Mouse (Mus musculus) CH12F3 (cell line): ENCODE results near the gene Macrod2.

Experiments
- in situ Hi-C: fragments of 300-500 bp; cut with MboI; formaldehyde crosslinking; loops from 2 replicates; pipeline ENCODE4 v1.14.3; 2020; ENCODE audit warnings: low sequenced_read_pairs

The Macrod2 gene

DNA sequence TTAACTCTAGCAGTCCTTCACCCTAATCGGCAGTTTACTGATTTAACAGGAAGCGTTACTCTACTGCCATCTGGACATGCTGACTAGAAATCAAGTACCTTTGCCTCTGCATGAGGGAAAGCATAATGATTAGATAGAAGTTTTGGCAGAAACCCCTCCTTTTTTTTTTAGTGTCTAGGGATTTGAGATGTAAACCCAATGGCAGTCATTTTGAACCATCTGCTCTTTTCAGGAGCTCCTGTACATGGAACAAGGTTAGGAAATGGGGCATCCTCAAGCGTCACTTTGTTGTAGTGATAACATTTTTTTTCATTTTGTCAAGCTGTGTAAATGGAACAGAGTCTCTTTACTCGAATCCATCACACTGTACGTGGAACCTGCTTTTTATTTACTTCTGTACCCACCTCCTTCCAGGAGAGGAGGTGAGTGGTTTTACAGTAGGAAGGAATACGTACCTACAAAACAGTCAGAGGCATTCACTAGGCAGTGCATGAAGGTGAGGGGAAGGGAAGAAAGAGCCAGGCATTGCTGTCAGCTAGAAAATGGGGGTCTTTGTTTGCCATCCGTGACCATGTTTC lies 503.4 kb downstream of the Macrod2 start:
- in situ Hi-C loops, result no loop called here

DNA sequence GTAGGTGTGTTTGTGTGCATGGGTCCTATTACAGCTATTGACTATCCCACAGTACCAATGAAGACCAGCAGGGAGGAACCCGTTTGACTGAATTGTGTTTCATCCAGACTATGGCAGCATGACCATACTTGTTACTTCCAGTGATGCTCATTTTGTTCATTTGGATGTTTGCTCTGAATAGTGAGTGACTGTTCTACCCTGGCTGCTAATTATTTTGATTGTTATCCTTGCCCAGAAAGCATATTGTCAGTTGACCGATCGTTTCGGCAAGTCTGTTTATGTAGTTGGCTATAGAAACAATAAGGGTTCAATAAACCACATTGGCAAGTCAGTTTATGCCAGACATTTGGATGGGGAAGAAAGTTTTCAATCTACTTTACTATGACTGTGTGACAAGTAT lies 510.2 kb downstream of the Macrod2 start:
- in situ Hi-C loops, result no loop called here

DNA sequence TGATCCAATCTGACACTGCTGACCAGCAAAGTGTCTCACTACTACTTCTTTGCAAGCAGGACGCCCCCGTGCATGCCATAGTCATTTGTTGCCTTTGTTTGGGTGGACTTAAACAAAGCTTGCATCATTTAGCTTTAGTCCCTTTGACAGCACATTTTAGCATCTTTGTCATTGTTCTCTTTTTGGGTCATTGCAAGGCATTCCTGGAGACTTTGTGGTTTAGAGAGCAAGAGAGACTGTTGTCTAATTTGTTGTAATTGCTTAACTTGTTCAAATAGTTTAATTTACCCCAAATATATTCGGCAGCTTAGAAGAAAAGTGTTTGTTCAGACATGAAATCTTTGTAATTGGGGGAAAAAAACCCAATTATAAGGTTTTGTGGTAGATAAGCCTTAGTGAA lies 511.0 kb downstream of the Macrod2 start:
- in situ Hi-C loops, result no loop called here

DNA sequence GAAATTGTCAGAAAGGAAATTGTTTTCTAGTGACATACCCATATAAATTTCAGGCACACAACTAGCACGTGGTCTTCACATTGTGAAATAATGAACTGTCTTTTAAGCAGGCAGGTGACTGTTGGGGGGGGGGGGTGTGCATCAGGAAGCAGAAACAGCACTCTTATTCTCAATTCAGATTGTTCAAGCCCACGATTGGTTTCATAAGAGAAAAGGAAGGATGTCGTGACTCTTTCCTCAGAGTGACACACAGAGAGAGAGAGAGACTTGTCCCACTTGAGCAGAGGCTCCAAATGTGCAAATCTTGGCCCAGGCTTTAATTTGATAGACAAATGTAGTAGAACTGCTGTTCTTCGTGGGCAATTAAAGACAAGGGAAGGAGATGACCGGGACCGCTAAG lies 516.4 kb downstream of the Macrod2 start:
- in situ Hi-C loops, result no loop called here

DNA sequence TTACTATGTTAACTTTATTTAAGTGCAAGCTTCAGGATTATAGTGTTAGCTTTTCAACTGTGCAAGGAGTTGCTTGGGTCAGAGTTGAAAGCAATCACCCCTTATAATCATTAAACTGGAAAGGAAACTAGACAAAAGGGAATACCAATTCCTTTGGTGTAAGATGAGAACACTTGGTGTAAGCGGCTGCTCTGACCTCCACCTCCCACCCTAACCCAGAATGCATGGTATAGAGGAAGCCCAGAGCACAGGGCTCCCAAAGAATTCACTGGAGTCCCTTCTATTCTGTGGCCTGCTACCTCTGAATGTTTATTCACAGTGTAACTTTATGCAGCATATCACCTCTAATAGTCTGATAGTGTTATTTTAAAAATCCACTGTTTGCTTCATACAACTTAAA lies 517.1 kb downstream of the Macrod2 start:
- in situ Hi-C loops, result no loop called here

DNA sequence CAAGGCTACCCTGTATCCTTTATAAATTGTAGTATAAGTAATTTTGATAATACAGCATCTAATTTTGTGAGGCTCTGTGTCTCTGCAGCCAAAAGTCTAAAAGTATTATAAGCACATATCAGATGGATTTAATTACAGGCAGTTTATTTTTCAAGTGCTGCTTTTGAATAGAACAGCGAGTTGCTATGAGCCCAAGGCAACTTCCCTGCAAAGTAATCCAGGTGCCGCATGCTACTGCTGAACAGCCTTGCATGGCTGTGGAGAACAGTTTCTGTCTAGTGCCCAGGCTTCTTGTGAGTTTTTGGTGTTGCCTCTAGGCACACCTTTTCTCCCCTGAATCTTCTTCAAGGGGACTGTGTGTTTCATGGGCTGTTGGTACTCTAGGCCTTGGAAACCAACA lies 517.8 kb downstream of the Macrod2 start:
- in situ Hi-C loops, result no loop called here

DNA sequence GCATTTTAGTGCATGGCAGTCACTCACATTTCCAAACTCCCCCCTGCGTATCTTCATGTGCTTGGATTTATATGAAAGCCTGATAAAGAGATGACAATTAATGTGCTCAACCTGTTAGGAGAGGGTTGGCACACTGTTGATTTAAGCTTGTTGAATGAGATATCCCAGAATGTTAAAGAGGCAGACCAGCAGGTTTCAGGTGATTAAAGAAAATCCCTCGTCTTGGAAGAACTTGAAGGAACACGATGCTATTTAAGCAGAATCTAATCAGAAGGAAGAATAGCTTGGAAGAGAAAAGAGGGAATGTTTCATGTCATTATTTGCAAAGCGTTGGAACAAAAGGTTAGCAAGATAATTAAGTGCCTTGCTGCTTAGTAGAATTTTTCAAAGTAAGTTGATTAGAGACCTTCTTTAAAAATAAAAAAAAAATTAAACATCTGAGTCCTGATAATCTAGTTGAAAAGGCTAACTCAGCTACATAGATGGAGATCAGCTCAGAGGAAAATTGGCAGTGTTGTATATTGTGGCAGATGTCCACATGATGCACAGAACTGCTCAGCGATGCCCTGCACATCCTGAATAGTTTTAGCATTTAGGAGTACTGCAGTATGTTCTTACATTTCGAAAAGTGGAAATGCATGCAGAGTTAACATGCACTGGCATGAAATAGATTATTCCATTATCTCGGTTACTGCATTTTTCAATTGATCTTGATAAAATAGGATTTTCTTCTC lies 518.7 kb downstream of the Macrod2 start:
- in situ Hi-C loops, result no loop called here

DNA sequence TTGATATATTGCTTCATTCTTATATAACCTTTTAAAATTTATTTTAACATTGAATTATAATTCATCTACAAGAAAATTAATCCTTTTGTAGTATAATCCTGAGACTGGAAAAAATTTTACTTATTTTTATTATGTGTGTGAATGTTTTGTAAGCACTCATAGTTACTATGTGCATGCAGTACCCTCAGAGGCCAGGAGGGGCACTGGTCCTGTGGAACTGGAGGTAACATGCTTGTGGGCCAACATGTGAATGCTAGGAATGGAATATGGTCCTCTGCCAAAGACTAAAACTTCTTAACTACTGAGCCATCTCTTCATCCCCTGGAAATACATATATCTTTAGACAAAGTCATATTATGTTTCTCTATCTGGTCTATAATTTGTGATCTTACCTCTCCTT lies 531.8 kb downstream of the Macrod2 start:
- in situ Hi-C loops, result no loop called here

DNA sequence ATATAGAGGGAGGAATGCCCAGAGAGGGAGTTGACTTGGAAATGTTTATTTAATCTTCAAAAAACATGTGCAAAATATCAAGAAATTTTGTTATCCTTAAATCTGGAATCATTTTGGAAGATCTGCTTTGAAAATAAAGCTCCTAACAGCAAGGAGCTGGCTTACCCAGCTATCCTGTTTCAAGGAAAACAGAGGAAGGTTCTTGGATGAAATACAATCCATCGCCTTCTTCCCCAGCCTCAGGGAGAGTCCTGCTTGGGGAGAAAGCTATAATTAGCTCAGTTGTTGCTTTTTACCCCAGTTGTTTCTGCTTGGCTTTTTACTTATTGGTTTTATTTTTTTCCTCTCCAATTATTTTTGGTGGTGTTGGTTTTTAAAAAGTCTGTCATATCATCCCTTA lies 539.4 kb downstream of the Macrod2 start:
- in situ Hi-C loops, result no loop called here

DNA sequence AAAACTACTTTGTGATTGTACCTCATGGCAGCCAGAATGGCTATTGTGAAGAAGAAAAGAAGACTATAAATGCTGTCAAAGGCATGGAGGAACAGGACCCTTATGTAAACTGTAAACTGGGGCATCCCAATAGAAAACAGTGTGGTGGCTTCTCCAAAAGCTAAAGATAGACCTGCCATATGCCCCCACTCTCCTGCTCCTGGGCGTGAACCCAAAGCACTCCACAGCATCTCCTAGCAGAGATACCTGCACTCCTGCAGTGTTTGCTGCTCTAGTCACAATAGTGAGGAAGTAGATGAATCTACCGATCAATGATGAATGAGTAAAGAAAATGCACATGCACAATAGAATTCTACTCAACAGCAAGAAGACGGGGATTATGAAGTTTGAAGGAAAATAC lies 554.4 kb downstream of the Macrod2 start:
- in situ Hi-C loops, result no loop called here

DNA sequence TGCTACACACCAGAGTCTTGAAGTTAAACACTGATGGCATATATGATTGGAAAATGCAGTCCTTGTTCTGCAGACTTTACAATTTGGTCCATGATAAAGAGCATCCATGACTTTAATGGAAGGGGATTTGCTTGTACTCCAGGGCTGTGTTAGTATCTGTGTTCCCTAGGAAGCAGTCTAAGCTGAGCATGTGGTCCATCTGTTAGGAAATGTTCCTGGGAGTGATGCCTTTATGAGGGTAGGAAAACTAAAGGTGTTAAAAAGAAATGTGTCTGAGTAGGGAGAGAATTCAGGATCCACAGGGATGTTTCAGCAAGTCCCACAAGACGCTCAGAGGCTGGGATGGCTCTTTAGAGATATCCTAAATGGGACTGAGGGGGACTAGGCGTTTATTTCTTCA lies 564.1 kb downstream of the Macrod2 start:
- in situ Hi-C loops, result no loop called here

DNA sequence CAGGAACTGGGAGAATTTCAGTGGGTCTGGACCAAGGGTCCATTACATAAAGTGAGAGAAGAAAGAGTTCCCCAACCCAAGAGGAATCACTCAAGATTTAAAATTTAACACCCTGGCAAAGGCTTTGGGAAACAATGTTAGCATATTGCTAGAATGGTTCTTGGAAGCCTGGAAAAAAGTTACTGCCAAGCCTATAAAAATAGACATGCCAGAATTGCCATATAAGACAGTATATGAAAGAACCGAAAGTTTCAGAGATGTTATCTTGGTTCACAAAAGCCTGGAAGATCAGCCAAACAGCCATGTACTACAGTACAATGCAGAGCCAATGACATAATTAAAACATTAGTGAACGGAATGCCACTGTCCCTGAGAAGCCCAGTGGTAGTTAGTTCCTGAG lies 575.1 kb downstream of the Macrod2 start:
- in situ Hi-C loops, result no loop called here

DNA sequence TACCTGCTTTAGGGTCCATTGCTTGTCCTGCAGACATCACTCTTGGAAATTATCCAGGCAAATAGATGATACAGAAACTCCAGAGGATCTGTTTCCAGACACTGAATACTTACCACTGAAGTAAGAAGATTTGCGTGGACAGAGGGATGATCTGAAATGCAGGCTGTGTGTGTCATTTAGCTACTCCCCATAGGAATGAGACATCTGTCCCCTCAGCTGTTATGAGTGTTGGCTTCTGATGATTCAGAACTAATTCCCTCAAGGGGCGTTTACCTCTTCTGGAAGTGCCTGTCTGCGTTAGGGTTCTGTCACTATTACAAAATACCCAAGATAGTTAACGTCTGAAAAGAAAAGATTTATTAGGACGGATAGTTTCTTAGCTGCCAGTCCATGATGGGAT lies 576.7 kb downstream of the Macrod2 start:
- in situ Hi-C loops, result no loop called here

DNA sequence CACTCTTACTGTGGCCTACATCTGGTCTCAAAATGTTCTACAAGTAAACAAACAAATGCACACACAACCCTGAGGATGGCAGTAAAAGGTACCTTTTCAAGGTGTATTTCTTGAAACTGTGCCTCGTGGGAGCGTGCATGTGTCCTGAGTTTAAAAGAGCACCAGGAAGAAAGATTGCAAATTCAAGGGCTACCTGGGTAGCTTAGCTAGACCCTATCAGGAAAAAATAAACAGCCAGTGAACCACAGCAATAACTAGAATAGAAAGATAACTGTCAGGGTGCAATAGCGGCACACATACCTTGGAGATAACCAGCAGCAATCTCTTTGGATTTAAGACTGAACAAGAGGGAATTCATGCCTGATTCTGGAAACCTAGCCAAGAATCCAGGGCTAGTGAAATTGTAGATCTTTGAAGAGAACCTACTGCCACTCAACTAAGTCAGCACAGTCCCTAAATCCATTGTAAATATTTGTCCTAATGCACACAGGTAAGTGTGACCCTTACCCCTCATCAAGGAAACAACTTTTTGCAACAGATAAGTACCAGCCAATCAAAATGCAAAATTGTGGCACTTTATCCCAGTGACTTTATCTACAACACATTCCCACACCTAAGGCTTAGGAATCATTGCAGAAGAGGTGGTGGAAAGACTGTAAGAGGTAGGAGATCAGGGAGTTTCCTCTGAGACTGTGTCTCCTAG lies 590.7 kb downstream of the Macrod2 start:
- in situ Hi-C loops, result no loop called here

DNA sequence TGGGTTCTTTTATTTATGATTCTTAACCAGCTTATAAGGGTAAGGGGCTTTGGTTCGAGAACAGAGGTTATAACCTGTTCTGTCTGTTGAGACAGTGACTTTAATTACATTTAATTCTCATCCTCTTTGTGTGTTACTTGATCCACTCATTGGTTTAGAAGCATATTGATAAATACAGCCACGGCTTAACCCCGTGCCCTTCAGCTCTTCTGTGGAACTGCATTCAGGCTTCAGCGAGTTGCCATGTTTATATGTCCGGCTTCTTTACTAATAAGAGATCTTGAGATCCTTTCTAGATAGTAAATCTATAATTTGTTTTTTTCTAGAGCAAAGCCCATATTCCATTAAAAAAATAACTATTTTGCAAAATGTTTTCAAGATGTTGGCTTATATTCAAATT lies 608.7 kb downstream of the Macrod2 start:
- in situ Hi-C loops, result no loop called here

DNA sequence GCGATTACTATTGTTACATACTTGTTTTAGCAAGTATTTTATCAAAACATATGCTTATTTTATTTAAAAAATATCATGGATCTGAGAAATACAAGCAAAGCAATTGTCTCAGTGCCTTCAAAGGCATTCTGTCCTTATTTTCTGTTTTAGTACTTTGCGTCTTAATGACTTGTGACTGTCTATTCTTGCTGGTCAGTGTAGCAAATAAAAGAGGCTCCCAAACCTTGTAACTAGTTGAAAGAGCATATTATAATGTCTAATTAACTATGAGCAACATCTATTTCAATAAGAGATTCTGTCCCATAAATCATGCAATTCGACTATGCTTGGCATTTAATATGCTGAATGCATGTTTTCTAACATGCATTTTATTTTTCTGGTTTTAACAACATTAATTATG lies 609.2 kb downstream of the Macrod2 start:
- in situ Hi-C loops, result no loop called here

DNA sequence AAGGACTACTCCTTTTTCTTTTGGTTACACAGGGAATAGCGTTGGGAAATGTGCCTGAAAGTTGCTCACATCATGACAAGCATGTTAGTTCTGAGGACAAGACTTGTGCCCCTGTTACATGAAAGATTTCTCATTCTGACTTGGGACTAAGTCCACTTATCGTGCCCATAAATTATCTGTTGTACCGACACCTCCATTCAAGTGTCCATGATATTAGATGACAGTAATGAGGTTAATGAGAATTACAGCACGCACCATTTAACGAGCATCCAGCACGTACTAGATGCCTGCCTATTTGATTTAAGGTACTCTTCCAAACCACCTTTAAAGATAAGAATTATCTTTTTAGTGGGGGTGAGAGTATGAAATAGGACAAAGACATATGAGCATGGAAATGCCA lies 610.5 kb downstream of the Macrod2 start:
- in situ Hi-C loops, result no loop called here

DNA sequence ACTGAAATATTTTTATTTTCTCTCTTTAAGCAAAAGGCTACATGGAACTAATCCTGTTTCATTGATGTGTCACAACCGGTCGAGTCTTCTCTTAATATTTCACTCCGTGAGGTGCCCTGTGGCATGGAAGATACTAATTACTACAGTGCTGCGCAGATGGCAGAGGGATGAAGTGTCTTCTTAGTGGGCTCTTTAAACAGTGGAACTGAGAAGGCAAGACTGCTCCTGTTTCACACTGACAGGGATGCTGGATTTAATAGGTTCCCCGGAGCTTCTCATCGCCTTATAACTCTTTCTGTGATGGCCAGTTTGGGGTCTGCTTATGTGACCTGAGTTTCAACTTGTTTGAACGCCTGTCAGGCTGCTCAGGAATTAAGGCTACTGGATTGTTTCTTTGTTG lies 612.6 kb downstream of the Macrod2 start:
- in situ Hi-C loops, result no loop called here

DNA sequence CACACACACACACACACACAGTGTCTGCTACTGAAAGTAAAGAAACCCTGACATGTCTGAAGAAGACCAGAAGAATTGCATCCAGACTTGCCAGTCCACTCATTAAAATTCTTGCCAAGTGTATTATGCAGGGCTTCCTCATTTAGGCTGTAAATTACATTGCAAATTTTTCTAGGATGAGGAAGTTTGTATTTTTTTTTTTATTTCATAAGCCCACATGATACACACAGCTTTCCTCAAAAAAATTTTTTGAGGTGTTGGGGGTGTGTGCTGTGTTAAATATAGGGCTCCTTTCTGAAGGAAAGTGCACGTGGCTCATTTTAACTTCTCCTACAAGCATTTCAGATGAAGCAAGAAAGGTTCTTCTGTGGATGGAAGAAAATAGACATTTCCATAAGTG lies 613.3 kb downstream of the Macrod2 start:
- in situ Hi-C loops, result no loop called here

DNA sequence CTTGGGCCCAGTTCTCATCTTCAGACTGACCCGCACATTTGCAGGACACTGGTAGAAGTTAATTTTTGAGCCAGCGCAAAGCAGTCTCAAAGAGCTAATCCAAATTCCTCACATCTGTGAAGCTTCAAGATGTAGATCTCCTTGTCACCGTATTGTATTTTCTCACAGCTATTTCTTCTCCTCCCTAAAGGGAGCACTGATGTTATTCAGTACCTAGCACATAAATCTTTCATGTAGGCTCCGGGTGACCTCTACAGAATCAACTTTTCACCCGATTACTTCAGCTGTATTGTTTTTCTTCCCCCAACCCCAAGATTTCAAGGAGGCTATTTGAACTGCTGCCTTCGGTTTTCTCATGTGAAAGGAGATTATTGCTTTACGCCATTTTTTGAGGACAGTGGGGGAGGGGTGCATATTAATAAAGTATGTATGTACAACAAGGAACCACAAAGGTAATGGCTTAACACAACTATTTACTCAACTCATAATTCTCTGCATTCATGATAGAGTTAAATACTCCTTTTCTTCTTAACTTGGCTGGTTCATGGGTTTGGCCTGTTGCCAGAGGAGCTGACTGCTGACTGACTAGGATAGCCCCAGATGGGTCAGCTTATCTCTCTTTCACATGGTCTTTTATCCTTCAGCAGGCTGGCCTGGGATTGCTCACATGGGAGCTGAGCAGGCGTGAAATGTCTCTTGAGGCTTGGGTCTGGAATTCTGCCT lies 618.5 kb downstream of the Macrod2 start:
- in situ Hi-C loops, result no loop called here

DNA sequence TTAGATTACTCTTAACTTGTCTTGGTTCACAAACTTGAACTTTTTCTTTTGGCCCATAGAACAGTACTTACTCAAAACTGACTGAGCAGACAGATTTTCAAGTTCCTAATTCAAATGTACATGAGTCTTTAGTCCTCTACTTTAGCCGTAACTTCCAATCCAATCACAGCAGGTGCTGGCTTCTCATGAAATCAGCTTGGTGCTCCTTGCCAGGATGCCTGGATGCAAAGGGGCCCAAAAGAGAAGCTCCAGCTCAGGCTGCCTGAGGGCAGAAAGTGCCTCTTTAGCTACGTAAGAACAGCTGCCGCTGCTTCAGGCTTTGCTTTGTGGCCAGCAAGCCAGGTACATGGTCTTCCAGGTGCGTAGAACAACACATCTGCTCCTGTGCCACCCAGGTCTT lies 627.9 kb downstream of the Macrod2 start:
- in situ Hi-C loops, result no loop called here

DNA sequence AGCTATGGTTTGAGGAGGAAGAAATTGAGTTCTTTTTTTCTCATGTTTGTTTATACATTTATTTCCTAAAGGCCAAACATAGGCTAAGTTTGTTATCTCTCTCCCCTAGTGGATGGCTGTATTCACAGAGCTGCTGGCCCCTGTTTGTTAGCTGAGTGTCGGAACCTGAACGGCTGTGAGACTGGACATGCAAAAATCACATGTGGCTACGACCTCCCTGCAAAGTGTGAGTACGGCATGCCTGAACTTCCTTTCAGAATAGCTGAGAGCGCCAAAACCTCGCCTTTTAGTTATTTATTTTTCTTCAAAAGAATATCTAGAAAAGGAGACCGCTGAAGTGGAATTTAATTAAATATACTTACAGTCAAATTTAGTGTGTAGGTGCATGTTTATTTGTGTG lies 628.8 kb downstream of the Macrod2 start:
- in situ Hi-C loops, result no loop called here
